ENCODE assay signal across 8 mouse cellular contexts in the genomic region with DNA sequence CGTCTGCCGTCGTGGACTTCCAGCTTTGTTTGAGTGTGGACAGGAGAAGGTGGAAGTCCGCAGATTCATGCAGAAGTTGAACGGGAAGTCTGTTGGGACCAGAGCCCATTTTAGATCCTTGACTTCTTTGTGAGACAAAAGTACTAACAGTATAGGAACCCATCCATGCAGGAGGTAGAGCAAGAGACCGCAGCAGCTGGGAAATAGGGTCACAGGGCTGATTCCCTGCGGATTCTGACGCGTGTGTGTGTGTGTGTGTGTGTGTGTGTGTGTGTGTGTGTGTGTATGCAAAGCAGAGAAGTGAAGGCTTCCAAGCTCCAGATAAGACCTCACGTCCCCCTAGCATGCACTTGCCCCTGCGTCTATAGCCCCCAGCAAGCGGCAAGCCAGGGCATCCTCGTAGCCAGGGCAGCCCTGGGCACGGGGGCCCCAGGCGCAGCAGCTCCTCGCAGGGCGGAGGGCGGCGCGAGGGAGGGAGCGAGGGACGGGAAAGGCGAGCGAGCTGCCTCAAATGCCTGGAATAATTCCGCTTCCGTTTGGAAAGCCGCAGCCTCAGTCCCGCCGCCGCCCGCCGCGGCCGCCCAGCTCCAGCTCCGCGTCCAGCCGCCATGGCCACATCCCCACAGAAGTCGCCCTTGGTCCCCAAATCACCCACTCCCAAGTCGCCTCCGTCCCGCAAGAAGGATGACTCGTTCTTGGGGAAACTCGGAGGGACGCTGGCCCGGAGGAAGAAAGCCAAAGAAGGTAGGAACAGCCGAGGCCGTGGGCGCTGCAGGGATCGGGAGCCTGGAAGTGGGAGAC. TPM values are rescaled to one million over a fixed set of nuclear protein-coding genes. Genes with fewer than 3 reads are reported as not detected.
DNase-seq lines count a peak whose midpoint lies in the region; ATAC-seq and TF ChIP-seq lines count a peak whose summit lies in the region.

Gene Parva (plus strand): TSS at position 149 of the 801 bp plus-strand sequence.

- H3K4me2 ChIP-seq in lung, embryonic 16.5 days (ENCODE audit: low read depth, low read length), result peak within 1 kb of the TSS; percentile 76

- peak within 1 kb of the TSS; percentile 100 for H3K9ac ChIP-seq in lung, embryonic 16.5 days (ENCODE audit: low read length)

- under 1% methylated on average over 49 of the region's 49 CpGs for WGBS in lung, embryonic 16.5 days

- H3K4me3 ChIP-seq in lung, embryonic 16.5 days (ENCODE audit: low read length), result peak within 1 kb of the TSS; percentile 84

- peak within 1 kb of the TSS; percentile 100 for H3K27ac ChIP-seq in lung, embryonic 16.5 days (ENCODE audit: low read length)

- POLR2A ChIA-PET in Patski (lab: Charles Lee), result interaction anchor here (0.6 to 2.1 kb wide), 7 partner anchors 10 to 1107 kb away, joined by 4 to 7 read pairs (median 4); no protein-coding TSS in a partner anchor

- no peak for TF ChIP-seq CTCF in Patski (IDR thresholded peaks at IDR 0.05)

- DNase-seq in Patski (ENCODE audit: low read depth, low spot score), result no peak
- DNase-seq in cerebellum, adult 9-10 months, result peak; percentile 73
- peak; percentile 20 to 52 for DNase-seq in frontal cortex, postnatal 10 days (ENCODE audit: low spot score in 2 of 2)
- peak; percentile 85 for DNase-seq in heart, postnatal 4 days
- DNase-seq in layer of hippocampus, postnatal 14 days (ENCODE audit: low spot score in 2 of 2), result peak; percentile 43 to 65
- peak; percentile 59 to 65 for DNase-seq in right cerebral cortex, postnatal 10 days (ENCODE audit: low spot score in 2 of 2)
- DNase-seq in thymus, postnatal 10 days (ENCODE audit: low spot score in 2 of 2), result no peak

- H3K9me3 ChIP-seq in lung, embryonic 16.5 days (ENCODE audit: control insufficient read depth, low read length), result no peaks in the 10 kb centered on the region

- no peaks in the 10 kb centered on the region for H3K36me3 ChIP-seq in lung, embryonic 16.5 days (ENCODE audit: control insufficient read depth, insufficient read depth, low read length)

- in situ Hi-C loops in Patski (cut with MboI; ENCODE audit: low pct_unique_long_range_greater_than_20kb), result no loop called here

- peak; percentile 79 for ATAC-seq in Patski
- ATAC-seq in lung, embryonic 16.5 days (ENCODE audit: low read depth), result peak; percentile 92

- H3K4me1 ChIP-seq in lung, embryonic 16.5 days (replicated peaks; ENCODE audit: control insufficient read depth, insufficient read depth, low read length), result peaks cover 15% of the 10 kb centered on the region

- H3K27me3 ChIP-seq in Patski, result no peaks in the 10 kb centered on the region
- no peaks in the 10 kb centered on the region for H3K27me3 ChIP-seq in lung, embryonic 16.5 days (ENCODE audit: control insufficient read depth, insufficient read depth, low read depth, low read length)

- CTCF ChIA-PET in Patski (lab: Charles Lee), result interaction anchor here (1.0 kb wide), 1 partner anchor 15 kb away, joined by 3 read pairs; no protein-coding TSS in a partner anchor

RNA-seq across cellular contexts. Expression of gene Parva, which starts in this region (rescaled TPM):
- 138 TPM for polyA plus RNA-seq in Patski (2021)
- 100 to 1,000 TPM; 115 to 118 TPM for total RNA-seq in heart, postnatal 4 days (2021)
- total RNA-seq in layer of hippocampus, postnatal 14 days (2021), result 10 to 100 TPM; 60.7 to 63.9 TPM
- 113 and 115 TPM in 2 replicates for polyA plus RNA-seq in lung, embryonic 16.5 days (2015; fragmentation: Nextera tagmentation; extraction: Ambion mirVana)

Comparison
In these comparisons a context has a peak if more than half of its experiments do, and no peak if none do; other contexts are left out.
1. DNase-seq: peak in cerebellum, adult 9-10 months (single experiment), frontal cortex, postnatal 10 days (2 of 2), heart, postnatal 4 days (single experiment), layer of hippocampus, postnatal 14 days (2 of 2) and right cerebral cortex, postnatal 10 days (2 of 2); none in Patski (single experiment) and thymus, postnatal 10 days (0 of 2).